Mouse (Mus musculus) hindbrain, embryonic 12.5 days (tissue): Measurements from ENCODE around the gene Fcgr4. TPM values are rescaled to one million over a fixed set of nuclear protein-coding genes. Genes with fewer than 3 reads are reported as not detected.
A peak's percentile ranks its signal among the peaks of the same experiment; 100 is the strongest.
"Not testable (repeated sequence)": the region's sequence is repeated elsewhere in the genome, so short reads cannot be mapped to it uniquely, and the experiment has no call there.

Experiments used
- ATAC-seq: fragments of 200-750 bp; cut with Nextera tagmentation; 2 replicates; pipeline ENCODE4 v1.8.0; 2017; ENCODE audit warnings: moderate TSS enrichment; ENCODE audit not compliant: low FRiP score
- H3K27ac ChIP-seq: fragments of 300-500 bp; sonication (generic); 2 replicates; pipeline ENCODE4 v1.5.1; 2016; ENCODE audit warnings: mild to moderate bottlenecking
- H3K27me3 ChIP-seq: fragments of 300-500 bp; sonication (generic); 2 replicates; pipeline ENCODE4 v1.6.1; 2016; ENCODE audit warnings: mild to moderate bottlenecking
- H3K36me3 ChIP-seq: fragments of 300-500 bp; sonication (generic); 2 replicates; pipeline ENCODE4 v1.6.1; 2016; ENCODE audit warnings: mild to moderate bottlenecking
- H3K4me1 ChIP-seq: fragments of 300-500 bp; sonication (generic); 2 replicates; pipeline ENCODE4 v1.6.1; 2016
- H3K4me2 ChIP-seq: fragments of 300-500 bp; sonication (generic); replicated peaks from 2 replicates; pipeline ENCODE4 v1.6.1; 2016; ENCODE audit warnings: mild to moderate bottlenecking
- H3K4me3 ChIP-seq: fragments of 300-500 bp; sonication (generic); 2 replicates; pipeline ENCODE4 v1.5.1; 2016; ENCODE audit warnings: mild to moderate bottlenecking
- H3K9ac ChIP-seq: fragments of 300-500 bp; sonication (generic); 2 replicates; pipeline ENCODE4 v1.6.1; 2016; ENCODE audit warnings: mild to moderate bottlenecking, moderate library complexity
- H3K9me3 ChIP-seq: fragments of 300-500 bp; sonication (generic); replicated peaks from 2 replicates; pipeline ENCODE4 v1.6.1; 2016; ENCODE audit warnings: mild to moderate bottlenecking
- WGBS: fragments of 180-500 bp; shearing (Covaris S2); methylation state at CpG from one replicate; pipeline ENCODE4 v1.1.7; 2016; 5-methylcytosine and 5-hydroxymethylcytosine counted together
- microRNA-seq: library from miRNA; unstranded; fragments of <30 nt; microRNA quantifications from one replicate; pipeline ENCODE4, GENCODE M21; 2017
- polyA plus RNA-seq: library from polyadenylated mRNA; unstranded; fragments of >200 nt; fragmentation: Nextera tagmentation; extraction: Ambion mirVana; gene quantifications from 2 replicates; pipeline ENCODE4 v1.2.1, GENCODE M21; 2016

Gene Fcgr4
- polyA plus RNA-seq, 1 experiment from 2014 or later = 0.45 TPM

GRCm38 (mm10) chr1:171077192-171077591 lies 58.5 kb downstream of the Fcgr4 start:
- peaks cover 38% of the 10 kb centered on the region for H3K27me3 ChIP-seq
- H3K27ac ChIP-seq, H3K9ac ChIP-seq, H3K4me3 ChIP-seq, ATAC-seq, H3K4me2 ChIP-seq, H3K36me3 ChIP-seq, H3K4me1 ChIP-seq, H3K9me3 ChIP-seq: not testable (repeated sequence)
- WGBS = 38% methylated on average over 5 of the region's 5 CpGs

- not testable (repeated sequence) for H3K27ac ChIP-seq, H3K9me3 ChIP-seq, H3K36me3 ChIP-seq, H3K9ac ChIP-seq, H3K4me1 ChIP-seq
- H3K27me3 ChIP-seq = peaks cover 41% of the 10 kb centered on the region
- peak overlapping the region; percentile 18 for H3K4me3 ChIP-seq
- WGBS = 4% methylated on average over 20 of the region's 27 CpGs
- peak overlapping the region; percentile 37 for H3K4me2 ChIP-seq
- ATAC-seq = peak; percentile 26; the same call in 1 of the 2 replicates
Observed at GRCm38 (mm10) chr1:171077955-171078354, 59.2 kb downstream of the Fcgr4 start.

- Histone ChIP-seq H3K4me2 (peak overlapping the region; percentile 37), H3K27me3 (peaks cover 41% of the 10 kb centered on the region)
- H3K36me3 ChIP-seq, ATAC-seq, H3K9ac ChIP-seq, H3K27ac ChIP-seq, H3K4me1 ChIP-seq, H3K9me3 ChIP-seq, H3K4me3 ChIP-seq: not testable (repeated sequence)
- WGBS = 18% methylated on average over 12 of the region's 12 CpGs
Observed at GRCm38 (mm10) chr1:171078419-171078818, 59.7 kb downstream of the Fcgr4 start.

GRCm38 (mm10) chr1:171079345-171079744 lies 60.6 kb downstream of the Fcgr4 start:
- H3K36me3 ChIP-seq, H3K4me3 ChIP-seq, H3K9me3 ChIP-seq, H3K27ac ChIP-seq, H3K4me2 ChIP-seq, H3K9ac ChIP-seq, H3K4me1 ChIP-seq: not testable (repeated sequence)
- ATAC-seq = peak; percentile 35
- 0% methylated on average over 1 of the region's 35 CpGs for WGBS
- peaks cover 33% of the 10 kb centered on the region for H3K27me3 ChIP-seq

Small RNAs within 50 kb of the gene (microRNA-seq; reads per million reads assigned to microRNA genes)
- gene Gm27552 (not detected), gene Mir6546 (4.6 reads per million, percentile 11 among the genes with 10 or more reads in this experiment)

Other genes with a start within 250 kb of the Fcgr4 start
- 10.3 and 11.3 TPM in 2 replicates for gene Atf6, start 151.1 kb upstream of the Fcgr4 start, polyA plus RNA-seq
- gene Gm26620, start 133.9 kb upstream of the Fcgr4 start, polyA plus RNA-seq = 0.63 TPM in 1 of 2 replicates, not detected in the other
- 35.4 and 35.9 TPM in 2 replicates for gene Dusp12, start 133.4 kb upstream of the Fcgr4 start, polyA plus RNA-seq
- not detected in 2 replicates for gene Fcrlb, start 106.0 kb upstream of the Fcgr4 start, polyA plus RNA-seq
- gene Fcrla, start 91.3 kb upstream of the Fcgr4 start, polyA plus RNA-seq = not detected in 2 replicates
- 0.43 and 0.49 TPM in 2 replicates for gene Fcgr2b, start 42.4 kb upstream of the Fcgr4 start, polyA plus RNA-seq
- gene Fcgr3, start 46.0 kb downstream of the Fcgr4 start, polyA plus RNA-seq = 7.2 and 9.1 TPM in 2 replicates
- gene Cfap126, start 95.0 kb downstream of the Fcgr4 start, polyA plus RNA-seq = 9.8 and 14.1 TPM in 2 replicates
- gene Sdhc, start 131.7 kb downstream of the Fcgr4 start, polyA plus RNA-seq = 214 and 218 TPM in 2 replicates
- 2.4 and 4.2 TPM in 2 replicates for gene Mpz, start 131.8 kb downstream of the Fcgr4 start, polyA plus RNA-seq
- 22.8 and 28.7 TPM in 2 replicates for gene Pcp4l1, start 177.3 kb downstream of the Fcgr4 start, polyA plus RNA-seq
- gene Nr1i3, start 195.1 kb downstream of the Fcgr4 start, polyA plus RNA-seq = 0.15 and 0.39 TPM in 2 replicates
- 28.1 and 31.9 TPM in 2 replicates for gene Tomm40l, start 203.6 kb downstream of the Fcgr4 start, polyA plus RNA-seq
- gene Apoa2, start 206.1 kb downstream of the Fcgr4 start, polyA plus RNA-seq = 2.7 and 4.2 TPM in 2 replicates
- 22.1 and 24.1 TPM in 2 replicates for gene Fcer1g, start 215.4 kb downstream of the Fcgr4 start, polyA plus RNA-seq
- gene Adamts4, start 231.5 kb downstream of the Fcgr4 start, polyA plus RNA-seq = 8.5 and 10.6 TPM in 2 replicates
- gene Ndufs2, start 232.5 kb downstream of the Fcgr4 start, polyA plus RNA-seq = 209 and 227 TPM in 2 replicates